Mouse (Mus musculus) B cell, adult 62 days (primary cell): ENCODE results near the gene Slitrk5. TPM values are rescaled to one million over a fixed set of nuclear protein-coding genes. Genes with fewer than 3 reads are reported as not detected.

Experiments used
- total RNA-seq: library from RNA; stranded (reverse); gene quantifications from 4 replicates; pipeline ENCODE4 v1.2.4, GENCODE M21; 2023

Gene Slitrk5
- not detected in 4 replicates for total RNA-seq

DNA sequence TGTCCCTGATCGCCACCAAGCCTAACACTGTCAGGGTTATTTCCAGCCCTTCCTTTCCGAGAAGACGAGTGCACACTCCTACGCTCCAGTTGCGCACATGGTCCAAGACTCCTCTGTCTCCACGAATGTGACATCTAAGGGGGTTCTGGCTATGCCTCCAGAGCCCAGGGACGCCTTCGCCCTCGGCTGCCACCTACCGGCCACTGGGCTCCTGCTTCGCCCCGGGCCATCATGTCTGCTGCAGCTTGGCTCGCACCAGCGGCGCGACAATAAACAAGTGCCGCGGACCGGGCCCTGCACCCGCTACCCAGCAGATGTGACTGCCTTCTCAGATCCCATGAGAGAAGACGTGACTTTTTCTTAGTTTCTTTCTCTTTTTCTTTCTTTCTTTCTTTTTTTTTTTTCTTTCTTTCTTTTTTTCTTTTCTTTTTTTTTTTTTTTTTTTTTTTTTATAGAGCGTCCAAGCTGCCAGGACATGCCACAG lies at the start of gene Slitrk5:
Slitrk5 (plus strand) TSS at position 434 of the 484 bp plus-strand sequence.

